Mouse (Mus musculus) thymus, adult 2 months (tissue): ENCODE measurements around the gene Cep295nl. TPM values are rescaled to one million over a fixed set of nuclear protein-coding genes. Genes with fewer than 3 reads are reported as not detected.
A peak's percentile ranks its signal among the peaks of the same experiment; 100 is the strongest.

Source experiments
- DNase-seq: peaks from one replicate; pipeline ENCODE4 v3.0.0; 2021
- H3K27ac ChIP-seq: fragments of 200-500 bp; 2 replicates; pipeline ENCODE4 v1.5.1; 2012; ENCODE audit warnings: low read length, control low read depth; ENCODE audit not compliant: control insufficient read depth, insufficient read depth
- H3K27me3 ChIP-seq: fragments of 200-500 bp; 2 replicates; pipeline ENCODE4 v1.6.1; 2012; ENCODE audit warnings: mild to moderate bottlenecking, low read length, moderate library complexity, mixed read lengths; ENCODE audit not compliant: control insufficient read depth, insufficient read depth
- H3K36me3 ChIP-seq: fragments of 200-500 bp; 2 replicates; pipeline ENCODE4 v1.6.1; 2012; ENCODE audit warnings: mild to moderate bottlenecking, low read length, moderate library complexity; ENCODE audit not compliant: control insufficient read depth, insufficient read depth
- H3K4me1 ChIP-seq: fragments of 200-500 bp; replicated peaks from 2 replicates; pipeline ENCODE4 v1.6.1; 2012; ENCODE audit warnings: low read length; ENCODE audit not compliant: control insufficient read depth, insufficient read depth
- H3K4me3 ChIP-seq: fragments of 200-500 bp; 2 replicates; pipeline ENCODE4 v1.5.1; 2012; ENCODE audit warnings: mild to moderate bottlenecking, low read length, control low read depth, moderate library complexity; ENCODE audit not compliant: control insufficient read depth, insufficient read depth
- CTCF ChIP-seq: fragments of 200-500 bp; IDR thresholded peaks from 2 replicates; pipeline ENCODE4 v1.5.1; 2012; ENCODE audit warnings: mild to moderate bottlenecking, control low read depth, low read length, moderate library complexity, borderline replicate concordance; ENCODE audit not compliant: control insufficient read depth, poor library complexity, insufficient read depth; ENCODE audit errors: extremely low read depth
- POLR2A ChIP-seq: fragments of 200-500 bp; IDR thresholded peaks from 2 replicates; pipeline ENCODE4 v1.6.1; 2012; ENCODE audit warnings: mild to moderate bottlenecking, low read length, control low read depth, moderate library complexity; ENCODE audit not compliant: control insufficient read depth, poor library complexity, insufficient read depth; ENCODE audit errors: extremely low read depth
- WGBS: fragments of 180-500 bp; shearing (Covaris S2); methylation state at CpG from one replicate; pipeline ENCODE4 v1.1.7; 2018; 5-methylcytosine and 5-hydroxymethylcytosine counted together
- polyA plus RNA-seq: library from polyadenylated mRNA; depleted of rRNA; stranded (reverse); fragments of >200 nt; gene quantifications from 2 replicates; pipeline ENCODE4 v1.2.3, GENCODE M21; 2012

The Cep295nl gene
- polyA plus RNA-seq, 1 experiment: 0.26 TPM

- 73% methylated on average over 6 of the region's 6 CpGs for WGBS
Measured at GRCm38 (mm10) chr11:118355640-118356039, 13.3 kb upstream of the Cep295nl start, which contains the start of gene Timp2. Timp2 (minus strand) TSS chr11:118355740.

GRCm38 (mm10) chr11:118355205-118355604 is 12.9 kb upstream of the Cep295nl start:
- no peaks in the 10 kb centered on the region for H3K36me3 ChIP-seq
- H3K27me3 ChIP-seq: no peaks in the 10 kb centered on the region
- H3K4me3 ChIP-seq: peak overlapping the region; percentile 54
- TF ChIP-seq CTCF (peak; percentile 89), POLR2A (peak; percentile 30; the same call in 1 of the 2 replicates)
- H3K27ac ChIP-seq: no peak overlapping the region
- peaks cover 24% of the 10 kb centered on the region for H3K4me1 ChIP-seq
- peak; percentile 87 for DNase-seq
- 0% methylated on average over 36 of the region's 43 CpGs for WGBS

More at GRCm38 (mm10) chr11:118355640-118356039, 13.3 kb upstream of the Cep295nl start, which contains the start of gene Timp2:
- Histone ChIP-seq H3K4me3 (peak within 1 kb of the TSS; percentile 54), H3K27ac (no peak within 1 kb of the TSS), H3K27me3 (no peaks in the 10 kb centered on the region), H3K36me3 (no peaks in the 10 kb centered on the region), H3K4me1 (peaks cover 28% of the 10 kb centered on the region)
- DNase-seq: no peak
- TF ChIP-seq CTCF (no peak), POLR2A (no peak)

DNA sequence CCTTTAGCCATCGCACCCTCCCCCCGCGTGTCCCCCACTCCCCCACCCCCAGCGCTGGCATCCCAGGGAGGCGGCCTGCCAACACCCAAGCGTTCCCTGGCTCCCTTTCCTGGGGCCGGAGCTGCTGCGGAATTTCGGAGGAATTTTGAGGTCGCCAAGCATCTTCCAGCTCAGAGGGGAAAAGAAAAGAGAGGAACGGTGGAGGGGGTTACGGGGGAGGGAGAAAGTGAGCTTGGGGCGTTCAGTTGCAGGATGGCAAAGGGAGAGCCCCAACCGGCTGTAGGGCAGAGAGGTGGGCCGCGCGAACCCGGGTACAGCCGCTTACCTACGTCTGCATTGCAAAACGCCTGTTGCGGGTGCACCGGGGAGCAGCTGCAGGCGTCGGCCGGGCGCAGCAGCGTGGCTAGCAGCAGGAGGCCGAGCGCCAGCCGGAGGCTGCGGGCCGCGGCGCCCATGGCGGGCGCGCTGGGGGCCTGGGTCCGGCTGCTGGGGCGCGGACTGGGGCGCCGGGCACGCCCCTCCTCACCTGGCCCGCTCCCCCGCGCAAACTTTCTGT is 12.4 kb upstream of the Cep295nl start:
- Histone ChIP-seq H3K4me3 (peak overlapping the region; percentile 54), H3K36me3 (no peaks in the 10 kb centered on the region), H3K27ac (no peak overlapping the region), H3K4me1 (peaks cover 27% of the 10 kb centered on the region), H3K27me3 (no peaks in the 10 kb centered on the region)
- WGBS: 3% methylated on average over 47 of the region's 47 CpGs
- TF ChIP-seq CTCF: no peak
- TF ChIP-seq POLR2A: no peak; the same call in 1 of the 2 replicates
- DNase-seq: peak; percentile 50

DNA sequence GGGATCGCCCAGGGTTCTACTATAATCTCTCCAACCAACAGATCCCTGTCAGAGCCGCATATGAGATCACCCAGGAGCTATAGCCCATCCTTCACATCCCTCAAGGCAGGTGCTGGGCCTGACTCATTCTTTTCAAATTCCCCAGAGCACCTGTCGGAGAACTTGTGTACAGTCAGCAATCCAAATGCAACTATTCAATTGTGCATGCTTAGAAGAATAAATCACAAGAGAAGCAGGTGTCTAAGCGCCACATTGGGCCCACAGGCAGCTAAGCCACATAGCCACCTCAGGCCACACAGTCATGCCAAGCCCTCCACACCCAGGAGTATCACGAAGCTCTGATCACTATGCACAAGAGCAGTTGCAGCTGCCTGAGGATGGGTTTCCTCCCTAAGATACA is 7.2 kb upstream of the Cep295nl start:
- no peaks in the 10 kb centered on the region for H3K36me3 ChIP-seq
- 82% methylated on average over 5 of the region's 5 CpGs for WGBS
- no peak overlapping the region for H3K4me3 ChIP-seq
- peak; percentile 33 for DNase-seq
- H3K27ac ChIP-seq: peak overlapping the region; percentile 98
- TF ChIP-seq CTCF (no peak), POLR2A (no peak)
- H3K4me1 ChIP-seq: peaks cover 57% of the 10 kb centered on the region
- H3K27me3 ChIP-seq: no peaks in the 10 kb centered on the region

DNA sequence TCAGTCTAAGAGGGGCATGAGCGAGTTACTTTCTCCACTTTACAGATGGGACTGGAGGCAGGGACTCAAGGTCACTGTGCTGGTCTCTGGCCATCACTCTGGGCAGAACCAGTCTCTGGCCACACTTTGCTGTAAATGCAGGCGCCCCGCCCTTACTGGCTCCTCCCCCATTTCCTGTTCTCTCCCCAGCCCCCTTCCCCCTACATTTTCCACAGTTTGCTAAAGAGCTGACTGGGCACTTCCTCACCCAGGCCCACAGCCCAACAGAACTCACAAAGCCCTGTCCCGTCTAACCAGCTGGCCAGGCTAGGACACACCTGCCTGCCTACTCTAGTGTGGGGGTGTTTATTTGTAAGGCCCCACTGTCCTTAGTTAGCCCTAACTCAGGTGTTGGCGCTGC is 6.6 kb upstream of the Cep295nl start:
- 38% methylated on average over 5 of the region's 5 CpGs for WGBS
- H3K4me3 ChIP-seq: no peak overlapping the region

DNA sequence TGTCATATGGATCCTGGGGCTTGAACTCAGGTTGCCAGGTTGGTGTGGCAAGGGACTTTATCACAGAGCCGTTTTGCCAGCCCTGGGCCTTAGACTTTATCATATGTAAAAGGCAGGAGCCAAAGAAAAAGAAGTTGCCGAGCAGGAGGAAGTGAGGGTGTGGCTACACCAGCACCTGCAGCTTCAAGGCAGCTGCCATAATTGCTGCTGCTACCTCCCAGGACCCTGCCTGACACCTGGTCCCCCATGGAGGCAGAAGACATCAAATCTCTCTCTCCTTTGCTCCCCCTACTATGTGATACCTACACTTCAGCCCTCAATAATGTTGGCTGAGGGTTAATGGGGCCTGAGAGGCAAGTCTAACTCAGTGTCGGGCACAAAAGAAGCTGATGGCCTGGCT is 6.1 kb upstream of the Cep295nl start:
- Histone ChIP-seq H3K4me1 (peaks cover 53% of the 10 kb centered on the region), H3K27ac (peak overlapping the region; percentile 98), H3K36me3 (no peaks in the 10 kb centered on the region), H3K27me3 (no peaks in the 10 kb centered on the region), H3K4me3 (no peak overlapping the region)
- TF ChIP-seq POLR2A: 0 out of 2 replicates have a peak, but pooled peaks have one; percentile 8
- TF ChIP-seq CTCF: 0 out of 2 replicates have a peak, but pooled peaks have one; percentile 9
- WGBS: 12% methylated on average over 3 of the region's 3 CpGs
- DNase-seq: peak; percentile 74

More for the DNA sequence above, 6.6 kb upstream of the Cep295nl start:
- no peaks in the 10 kb centered on the region for H3K27me3 ChIP-seq
- peak overlapping the region; percentile 98 for H3K27ac ChIP-seq
- TF ChIP-seq POLR2A: no peak
- 0 out of 2 replicates have a peak, but pooled peaks have one; percentile 6 for TF ChIP-seq CTCF
- peak; percentile 80 for DNase-seq
- peaks cover 53% of the 10 kb centered on the region for H3K4me1 ChIP-seq
- no peaks in the 10 kb centered on the region for H3K36me3 ChIP-seq

DNA sequence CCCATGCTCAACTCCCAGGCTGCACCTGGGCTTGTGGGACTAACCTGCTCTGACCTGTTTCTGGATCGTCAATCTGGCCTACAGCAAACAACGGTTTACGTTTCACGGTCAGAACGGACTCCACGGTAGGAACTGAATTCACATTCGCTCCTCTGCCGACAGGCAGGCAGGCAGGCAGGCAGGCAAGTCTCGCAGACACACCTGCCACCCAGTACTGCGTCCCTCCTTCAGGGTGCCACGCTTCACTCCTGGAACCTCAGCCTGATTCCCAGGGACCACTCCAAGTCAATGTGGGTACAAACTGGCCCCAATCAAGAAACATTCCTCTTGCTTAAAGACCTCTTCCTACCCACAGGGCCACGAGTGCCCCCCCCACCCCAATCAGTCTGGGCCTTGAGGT is 5.6 kb upstream of the Cep295nl start:
- Histone ChIP-seq H3K4me1 (peaks cover 51% of the 10 kb centered on the region), H3K4me3 (no peak overlapping the region), H3K36me3 (no peaks in the 10 kb centered on the region), H3K27me3 (no peaks in the 10 kb centered on the region), H3K27ac (peak overlapping the region; percentile 98)
- no peak for DNase-seq
- 74% methylated on average over 12 of the region's 12 CpGs for WGBS
- TF ChIP-seq CTCF: 0 out of 2 replicates have a peak, but pooled peaks have one; percentile 17
- TF ChIP-seq POLR2A: no peak
